Mouse (Mus musculus) liver, embryonic 14.5 days (tissue): ENCODE results near the gene Hsd11b1.

Experiments used
- CTCF ChIP-seq: IDR thresholded peaks from 2 replicates; pipeline ENCODE4 v1.5.1; 2016; ENCODE audit warnings: antibody characterized with exemption, low read depth, control low read depth
- EP300 ChIP-seq: IDR thresholded peaks from 2 replicates; pipeline ENCODE4 v1.6.1; 2016; ENCODE audit warnings: antibody characterized with exemption, low read depth

DNA sequence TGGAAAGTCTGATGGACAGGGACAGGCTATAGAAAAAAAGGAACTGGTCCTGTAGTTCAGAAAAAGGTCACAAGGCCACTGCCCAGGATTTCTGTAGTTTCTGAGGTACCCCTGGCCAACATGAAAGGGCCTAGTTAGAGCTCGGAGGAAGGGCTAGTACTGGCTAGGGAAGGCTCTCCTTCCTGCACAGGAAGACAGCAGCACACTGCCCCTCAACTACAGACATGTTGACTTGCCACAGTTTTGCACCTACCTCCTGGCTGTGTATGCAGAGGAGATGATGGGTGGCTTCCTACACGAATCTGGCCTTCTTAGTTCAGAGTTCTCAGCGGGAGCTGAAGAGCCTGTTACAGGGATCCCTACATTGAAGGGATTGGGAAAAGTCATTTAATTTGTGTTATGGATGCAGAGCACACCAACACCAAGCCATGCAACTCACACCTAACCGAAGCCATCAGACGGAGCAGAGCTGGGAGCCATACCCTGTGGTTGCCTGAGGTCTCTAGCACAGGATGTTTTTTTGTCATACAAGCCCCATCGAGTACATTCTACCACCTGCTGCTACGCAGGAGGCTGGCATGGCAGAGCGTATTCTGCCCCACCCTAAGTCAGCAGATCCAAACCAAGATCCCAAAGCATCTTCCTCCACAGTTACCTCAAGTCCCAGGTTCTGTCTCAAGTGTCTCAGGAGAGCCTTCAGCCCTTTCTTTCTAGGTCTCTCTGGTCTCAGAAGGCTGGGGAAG is 63.1 kb downstream of the Hsd11b1 start:
- TF ChIP-seq CTCF (no peak), EP300 (no peak)
